Comparison of ENCODE assay signal across 32 mouse cellular contexts in genomic region chrX:9302791-9303190, GRCm38 (mm10). TPM values are rescaled to one million over a fixed set of nuclear protein-coding genes. Genes with fewer than 3 reads are reported as not detected.
DNase-seq lines count a peak whose midpoint lies in the region; ATAC-seq lines count a peak whose summit lies in the region.
"Had no signal": no experiment of that assay in that cellular context is flagged by ENCODE, and none has a peak within 500 bp of the region (broad histone marks: within the 10 kb centered on the region; RNA-seq: fewer than 3 reads in every experiment).

No protein-coding gene starts in this region.

- 0 out of 2 replicates have a peak overlapping the region, but pooled peaks have one; percentile 10 for H3K9ac ChIP-seq in liver, embryonic 13.5 days
- no peak overlapping the region for H3K9ac ChIP-seq in liver, embryonic 11.5 days (ENCODE audit: low read depth, low read length)
- no peak overlapping the region for H3K9ac ChIP-seq in liver, embryonic 16.5 days (ENCODE audit: low read depth, low read length)
- H3K9ac ChIP-seq: embryonic facial prominence, embryonic 12.5 days; embryonic facial prominence, embryonic 15.5 days; forebrain, postnatal 0 days; heart, embryonic 12.5 days; heart, embryonic 15.5 days; hindbrain, embryonic 14.5 days had no signal

- H3K4me1 ChIP-seq in liver, embryonic 13.5 days (replicated peaks): peaks cover 29% of the 10 kb centered on the region
- H3K4me1 ChIP-seq in liver, embryonic 11.5 days (replicated peaks; ENCODE audit: control insufficient read depth, insufficient read depth, low read length): no peaks in the 10 kb centered on the region; the same call in none of the 2 replicates
- peaks cover 11% of the 10 kb centered on the region for H3K4me1 ChIP-seq in liver, embryonic 16.5 days (ENCODE audit: control insufficient read depth, low read depth, low read length)
- H3K4me1 ChIP-seq: embryonic facial prominence, embryonic 12.5 days; embryonic facial prominence, embryonic 15.5 days; heart, embryonic 12.5 days; heart, embryonic 15.5 days had no signal

- no peaks in the 10 kb centered on the region for H3K36me3 ChIP-seq in liver, embryonic 13.5 days
- H3K36me3 ChIP-seq in liver, embryonic 11.5 days (ENCODE audit: control insufficient read depth, insufficient read depth, low read length): no peaks in the 10 kb centered on the region
- no peaks in the 10 kb centered on the region; the same call in 1 of the 2 replicates for H3K36me3 ChIP-seq in liver, embryonic 16.5 days (ENCODE audit: control insufficient read depth, insufficient read depth)
- H3K36me3 ChIP-seq: embryonic facial prominence, embryonic 12.5 days; embryonic facial prominence, embryonic 15.5 days; heart, embryonic 12.5 days; heart, embryonic 15.5 days had no signal

- H3K9me3 ChIP-seq in liver, embryonic 13.5 days (replicated peaks): no peaks in the 10 kb centered on the region
- H3K9me3 ChIP-seq in liver, embryonic 11.5 days (ENCODE audit: control insufficient read depth, low read length): no peaks in the 10 kb centered on the region
- no peaks in the 10 kb centered on the region for H3K9me3 ChIP-seq in liver, embryonic 16.5 days (replicated peaks; ENCODE audit: control insufficient read depth, low read length)
- H3K9me3 ChIP-seq: embryonic facial prominence, embryonic 12.5 days; embryonic facial prominence, embryonic 15.5 days; heart, embryonic 12.5 days; heart, embryonic 15.5 days had no signal

- peak overlapping the region; percentile 32 for H3K4me2 ChIP-seq in liver, embryonic 13.5 days
- H3K4me2 ChIP-seq in liver, embryonic 11.5 days: no peak overlapping the region
- peak overlapping the region; percentile 17; the same call in 1 of the 2 replicates for H3K4me2 ChIP-seq in liver, embryonic 16.5 days (ENCODE audit: low read depth, low read length)
- H3K4me2 ChIP-seq: embryonic facial prominence, embryonic 12.5 days; embryonic facial prominence, embryonic 15.5 days; heart, embryonic 12.5 days; heart, embryonic 15.5 days; hindbrain, embryonic 14.5 days had no signal

- no peak overlapping the region for H3K4me3 ChIP-seq in liver, embryonic 13.5 days (replicated peaks)
- no peak overlapping the region for H3K4me3 ChIP-seq in liver, embryonic 11.5 days (ENCODE audit: low read depth, low read length)
- H3K4me3 ChIP-seq in liver, embryonic 16.5 days (ENCODE audit: low read depth, low read length): no peak overlapping the region
- H3K4me3 ChIP-seq: embryonic facial prominence, embryonic 12.5 days; embryonic facial prominence, embryonic 15.5 days; heart, embryonic 12.5 days; heart, embryonic 15.5 days had no signal

- no peaks in the 10 kb centered on the region for H3K27me3 ChIP-seq in liver, embryonic 13.5 days
- H3K27me3 ChIP-seq in liver, embryonic 11.5 days (replicated peaks; ENCODE audit: control insufficient read depth, insufficient read depth, low read length): no peaks in the 10 kb centered on the region
- H3K27me3 ChIP-seq in liver, embryonic 16.5 days (ENCODE audit: control insufficient read depth, insufficient read depth, low read depth, low read length): no peaks in the 10 kb centered on the region
- H3K27me3 ChIP-seq: embryonic facial prominence, embryonic 12.5 days; embryonic facial prominence, embryonic 15.5 days; heart, embryonic 12.5 days; heart, embryonic 15.5 days had no signal

- H3K27ac ChIP-seq in liver, embryonic 13.5 days: peak overlapping the region; percentile 77
- no peak overlapping the region; the same call in 1 of the 2 replicates for H3K27ac ChIP-seq in liver, embryonic 11.5 days (ENCODE audit: low read depth, low read length)
- peak overlapping the region; percentile 48 for H3K27ac ChIP-seq in liver, embryonic 16.5 days (ENCODE audit: low read length)
- H3K27ac ChIP-seq: embryonic facial prominence, embryonic 12.5 days; embryonic facial prominence, embryonic 15.5 days; heart, embryonic 15.5 days; hindbrain, embryonic 14.5 days; hindbrain, postnatal 0 days had no signal

- ATAC-seq in liver, embryonic 13.5 days (ENCODE audit: low read depth): no peak
- ATAC-seq in liver, embryonic 11.5 days (replicated peaks; ENCODE audit: low FRiP score): no peak
- peak; percentile 58 to 65; a peak in 3 of 4 replicates for ATAC-seq in hematopoietic stem cell, adult 5-6 weeks (replicated peaks in 1 of 2; ENCODE audit: insufficient read depth in 1 of 2, low FRiP score in 2 of 2, low TSS enrichment in 1 of 2, low read depth in 1 of 2, poor library complexity in 2 of 2, severe bottlenecking in 2 of 2)
- ATAC-seq in liver, embryonic 16.5 days (ENCODE audit: low read depth): no peak
- ATAC-seq in erythroid progenitor cell, adult 5-6 weeks (replicated peaks; ENCODE audit: low FRiP score, poor library complexity, severe bottlenecking): no peak
- ATAC-seq: activated CD4-positive, CD25-positive, alpha-beta regulatory T cell, adult 4 months; forebrain, embryonic 14.5 days; forebrain, postnatal 0 days; hindbrain, postnatal 0 days; inflammation-experienced regulatory T-cells, adult 6 months had no signal

- WGBS in liver, embryonic 13.5 days (ENCODE audit: insufficient replicate concordance): 35% methylated on average over 5 of the region's 5 CpGs
- WGBS in liver, embryonic 11.5 days: 57% methylated on average over 5 of the region's 5 CpGs
- WGBS in liver, embryonic 16.5 days (ENCODE audit: insufficient replicate concordance): 39% methylated on average over 5 of the region's 5 CpGs

- DNase-seq in liver, embryonic 13.5 days: no peak
- no peak for DNase-seq in liver, embryonic 11.5 days (ENCODE audit: low spot score)
- DNase-seq in frontal cortex, postnatal 36 days (ENCODE audit: low spot score in 2 of 2): no peak
- DNase-seq: adrenal gland, adult 8-10 months; adrenal gland, postnatal 25 days; cerebellum, adult 11-12 months; cerebellum, adult 9-10 months; cerebellum, postnatal 14 days; forebrain, postnatal 0 days; gastrocnemius, postnatal 25 days; heart, adult 18-20 months; heart, postnatal 10 days; heart, postnatal 36 days had no signal

RNA-seq across cellular contexts. Expression of gene H2al1m, which starts 19.2 kb away (rescaled TPM):
- polyA plus RNA-seq in liver, embryonic 13.5 days (2015; fragmentation: Nextera tagmentation; extraction: Ambion mirVana): 1.5 and 1.8 TPM in 2 replicates
- polyA plus RNA-seq in liver, embryonic 11.5 days (2014; fragmentation: Nextera tagmentation; extraction: Ambion mirVana): 1.3 and 1.5 TPM in 2 replicates
- total RNA-seq in hematopoietic stem cell, adult 5-6 weeks (2017): not detected in 2 replicates
- 2.2 and 2.3 TPM in 2 replicates for polyA plus RNA-seq in liver, embryonic 16.5 days (2015; fragmentation: Nextera tagmentation; extraction: Ambion mirVana)
- total RNA-seq in erythroid progenitor cell, adult 5-6 weeks (2015; ENCODE audit: low replicate concordance): not detected in 2 replicates
- 13.9 TPM in 1 of 2 replicates, not detected in the other for total RNA-seq in erythroid progenitor cell, adult 5-6 weeks (2017; ENCODE audit: low replicate concordance)
- total RNA-seq: adrenal gland, adult 8-10 months; adrenal gland, postnatal 25 days; ES-E14; gastrocnemius, postnatal 25 days; hindbrain, postnatal 0 days had no signal
- polyA plus RNA-seq: embryonic facial prominence, embryonic 12.5 days; embryonic facial prominence, embryonic 15.5 days; forebrain, embryonic 11.5 days; forebrain, embryonic 14.5 days; forebrain, postnatal 0 days; hindbrain, embryonic 11.5 days; hindbrain, embryonic 14.5 days; hindbrain, postnatal 0 days; inflammation-experienced regulatory T-cells, adult 6 months had no signal

RNA-seq across cellular contexts. Expression of gene Xk, which starts 30.2 kb away (rescaled TPM):
- 18.2 and 26.5 TPM in 2 replicates for polyA plus RNA-seq in liver, embryonic 13.5 days (2015; fragmentation: Nextera tagmentation; extraction: Ambion mirVana)
- 27.7 and 31.5 TPM in 2 replicates for polyA plus RNA-seq in liver, embryonic 11.5 days (2014; fragmentation: Nextera tagmentation; extraction: Ambion mirVana)
- total RNA-seq in hematopoietic stem cell, adult 5-6 weeks (2017): 8.4 and 10.4 TPM in 2 replicates
- 25.2 and 26.2 TPM in 2 replicates for polyA plus RNA-seq in liver, embryonic 16.5 days (2015; fragmentation: Nextera tagmentation; extraction: Ambion mirVana)
- total RNA-seq in erythroid progenitor cell, adult 5-6 weeks (2015; ENCODE audit: low replicate concordance): 121 and 139 TPM in 2 replicates
- total RNA-seq in erythroid progenitor cell, adult 5-6 weeks (2017; ENCODE audit: low replicate concordance): 73.2 and 74.3 TPM in 2 replicates

RNA-seq across cellular contexts. Expression of gene Gm14862, which starts 46.1 kb away (rescaled TPM):
- polyA plus RNA-seq in liver, embryonic 13.5 days (2015; fragmentation: Nextera tagmentation; extraction: Ambion mirVana): 3.6 and 3.7 TPM in 2 replicates
- 1.0 and 1.1 TPM in 2 replicates for polyA plus RNA-seq in liver, embryonic 11.5 days (2014; fragmentation: Nextera tagmentation; extraction: Ambion mirVana)
- total RNA-seq in hematopoietic stem cell, adult 5-6 weeks (2017): not detected in 2 replicates
- polyA plus RNA-seq in liver, embryonic 16.5 days (2015; fragmentation: Nextera tagmentation; extraction: Ambion mirVana): 3.4 and 3.8 TPM in 2 replicates
- 1.3 and 2.5 TPM in 2 replicates for total RNA-seq in erythroid progenitor cell, adult 5-6 weeks (2015; ENCODE audit: low replicate concordance)
- 0.45 and 1.0 TPM in 2 replicates for total RNA-seq in erythroid progenitor cell, adult 5-6 weeks (2017; ENCODE audit: low replicate concordance)
- total RNA-seq: adrenal gland, adult 8-10 months; adrenal gland, postnatal 25 days; ES-E14; forebrain, postnatal 0 days; gastrocnemius, adult 8-10 months; gastrocnemius, postnatal 25 days; heart, adult 18-20 months; heart, postnatal 10 days; heart, postnatal 36 days; hindbrain, postnatal 0 days had no signal
- polyA plus RNA-seq: brain, embryonic 14.5 days; embryonic facial prominence, embryonic 15.5 days; forebrain, embryonic 11.5 days; forebrain, embryonic 14.5 days; forebrain, postnatal 0 days; frontal cortex, adult 2 months; gonadal fat pad, adult 2 months; heart, embryonic 15.5 days; hindbrain, embryonic 11.5 days; hindbrain, embryonic 14.5 days; hindbrain, postnatal 0 days had no signal

RNA-seq across cellular contexts. Expression of gene H2al1k, which starts 47.6 kb away (rescaled TPM):
- polyA plus RNA-seq in liver, embryonic 13.5 days (2015; fragmentation: Nextera tagmentation; extraction: Ambion mirVana): not detected in 2 replicates
- not detected in 2 replicates for polyA plus RNA-seq in liver, embryonic 11.5 days (2014; fragmentation: Nextera tagmentation; extraction: Ambion mirVana)
- not detected in 2 replicates for total RNA-seq in hematopoietic stem cell, adult 5-6 weeks (2017)
- polyA plus RNA-seq in liver, embryonic 16.5 days (2015; fragmentation: Nextera tagmentation; extraction: Ambion mirVana): not detected in 2 replicates
- total RNA-seq in erythroid progenitor cell, adult 5-6 weeks (2015; ENCODE audit: low replicate concordance): 16.9 and 26.4 TPM in 2 replicates
- 14.5 TPM in 1 of 2 replicates, not detected in the other for total RNA-seq in erythroid progenitor cell, adult 5-6 weeks (2017; ENCODE audit: low replicate concordance)
- total RNA-seq: adrenal gland, adult 8-10 months; adrenal gland, postnatal 25 days; ES-E14; forebrain, postnatal 0 days; gastrocnemius, adult 8-10 months; gastrocnemius, postnatal 25 days; heart, adult 18-20 months; heart, postnatal 10 days; heart, postnatal 36 days; hindbrain, postnatal 0 days had no signal
- polyA plus RNA-seq: activated CD4-positive, CD25-positive, alpha-beta regulatory T cell, adult 4 months; brain, embryonic 14.5 days; embryonic facial prominence, embryonic 12.5 days; embryonic facial prominence, embryonic 15.5 days; forebrain, embryonic 11.5 days; forebrain, embryonic 14.5 days; forebrain, postnatal 0 days; frontal cortex, adult 2 months; heart, embryonic 12.5 days; heart, embryonic 15.5 days; hindbrain, embryonic 11.5 days; hindbrain, embryonic 14.5 days; hindbrain, postnatal 0 days; inflammation-experienced regulatory T-cells, adult 6 months had no signal

Comparison
In these comparisons a context has a peak if more than half of its experiments do, and no peak if none do; other contexts are left out.
1. ATAC-seq: peak in hematopoietic stem cell, adult 5-6 weeks (2 of 2); none in liver, embryonic 13.5 days (single experiment), liver, embryonic 11.5 days (single experiment), liver, embryonic 16.5 days (single experiment) and erythroid progenitor cell, adult 5-6 weeks (single experiment).